Mouse (Mus musculus) frontal cortex, postnatal 25 days (tissue): ENCODE measurements around the gene Poglut1.
"Not testable (repeated sequence)": the region's sequence is repeated elsewhere in the genome, so short reads cannot be mapped to it uniquely, and the experiment has no call there.

Experiments
- DNase-seq, 2 experiments: peaks; one replicate each; pipeline ENCODE4 v3.0.0; 2022; ENCODE audit warnings: low spot score in 2 of 2

Gene Poglut1

GRCm38 (mm10) chr16:38536544-38537146 is 13.4 kb downstream of the Poglut1 start:
- peak; percentile 67 to 73 for DNase-seq

- DNase-seq, result no peak
Measured at GRCm38 (mm10) chr16:38526264-38526663, 23.8 kb downstream of the Poglut1 start.

GRCm38 (mm10) chr16:38522129-38523084 is 27.7 kb downstream of the Poglut1 start, which contains the start of gene Timmdc1:
TSS of gene Timmdc1 (minus strand) at chr16:38522663.
- peak; percentile 92 for DNase-seq

GRCm38 (mm10) chr16:38521211-38521987 is 28.7 kb downstream of the Poglut1 start:
- DNase-seq, result no peak

- no peak for DNase-seq
Measured at GRCm38 (mm10) chr16:38519140-38519539, 30.9 kb downstream of the Poglut1 start.

- no peak for DNase-seq
Measured at GRCm38 (mm10) chr16:38510846-38511245, 39.2 kb downstream of the Poglut1 start.

GRCm38 (mm10) chr16:38506041-38506634 is 43.9 kb downstream of the Poglut1 start:
- peak; percentile 45 to 58 for DNase-seq

GRCm38 (mm10) chr16:38503528-38503927 is 46.5 kb downstream of the Poglut1 start:
- no peak for DNase-seq

GRCm38 (mm10) chr16:38502469-38502868 is 47.6 kb downstream of the Poglut1 start:
- no peak for DNase-seq

- no peak for DNase-seq
Measured at GRCm38 (mm10) chr16:38496604-38497140, 53.4 kb downstream of the Poglut1 start.

- no peak for DNase-seq
Measured at GRCm38 (mm10) chr16:38493890-38494289, 56.2 kb downstream of the Poglut1 start.

GRCm38 (mm10) chr16:38492551-38492950 is 57.5 kb downstream of the Poglut1 start:
- DNase-seq, result no peak

GRCm38 (mm10) chr16:38483582-38484309 is 66.3 kb downstream of the Poglut1 start:
- DNase-seq, result no peak

- no peak for DNase-seq
Measured at GRCm38 (mm10) chr16:38482780-38483562, 67.1 kb downstream of the Poglut1 start.

GRCm38 (mm10) chr16:38481327-38481726 is 68.7 kb downstream of the Poglut1 start:
- DNase-seq, result no peak

GRCm38 (mm10) chr16:38478296-38478695 is 71.8 kb downstream of the Poglut1 start:
- no peak for DNase-seq

- not testable (repeated sequence) for DNase-seq
Measured at GRCm38 (mm10) chr16:38477241-38477608, 72.8 kb downstream of the Poglut1 start.

- peak in 1 of 2 experiments; percentile 22 for DNase-seq
Measured at GRCm38 (mm10) chr16:38476312-38477240, 73.5 kb downstream of the Poglut1 start.
